Mouse (Mus musculus): ENCODE data around the gene Rcvrn. TPM values are rescaled to one million over a fixed set of nuclear protein-coding genes. Genes with fewer than 3 reads are reported as not detected.

Rcvrn gene
- polyA plus RNA-seq, 1 experiment from 2014 or later: not detected

- Histone ChIP-seq H3K4me3 (replicated peaks; ENCODE audit: low read length) (no peak overlapping the region), H3K9ac (replicated peaks; ENCODE audit: low read depth, low read length) (no peak overlapping the region), H3K36me3 (ENCODE audit: control insufficient read depth, insufficient read depth) (no peaks in the 10 kb centered on the region), H3K4me1 (replicated peaks; ENCODE audit: control insufficient read depth, insufficient read depth, low read length) (0 out of 2 replicates have a peak, but pooled peaks cover 7% of the 10 kb centered on the region), H3K9me3 (ENCODE audit: control insufficient read depth, low read length) (no peaks in the 10 kb centered on the region), H3K4me2 (ENCODE audit: low read length) (no peak overlapping the region), H3K27me3 (replicated peaks; ENCODE audit: control insufficient read depth, insufficient read depth, low read length) (no peaks in the 10 kb centered on the region), H3K27ac (ENCODE audit: low read length) (0 out of 2 replicates have a peak overlapping the region, but pooled peaks have one; percentile 35)
- ATAC-seq: 0 out of 2 replicates have a peak, but pooled peaks have one; percentile 54
- 47% methylated on average over 2 of the region's 2 CpGs for WGBS
Measured at GRCm38 (mm10) chr11:67686109-67686508, 9.0 kb upstream of the Rcvrn start.

GRCm38 (mm10) chr11:67712976-67713375 lies 17.9 kb downstream of the Rcvrn start:
- H3K27me3 ChIP-seq (replicated peaks; ENCODE audit: control insufficient read depth, insufficient read depth, low read length): no peaks in the 10 kb centered on the region
- no peak overlapping the region for H3K27ac ChIP-seq (ENCODE audit: low read length)
- 69% methylated on average over 4 of the region's 4 CpGs for WGBS
- H3K4me1 ChIP-seq (replicated peaks; ENCODE audit: control insufficient read depth, insufficient read depth, low read length): no peaks in the 10 kb centered on the region
- H3K4me2 ChIP-seq (ENCODE audit: low read length): no peak overlapping the region
- no peaks in the 10 kb centered on the region for H3K9me3 ChIP-seq (ENCODE audit: control insufficient read depth, low read length)
- no peak overlapping the region for H3K4me3 ChIP-seq (replicated peaks; ENCODE audit: low read length)
- H3K9ac ChIP-seq (replicated peaks; ENCODE audit: low read depth, low read length): no peak overlapping the region
- no peak for ATAC-seq
- H3K36me3 ChIP-seq (ENCODE audit: control insufficient read depth, insufficient read depth): no peaks in the 10 kb centered on the region

- 94% methylated on average over 4 of the region's 4 CpGs for WGBS
- H3K4me1 ChIP-seq (replicated peaks; ENCODE audit: control insufficient read depth, insufficient read depth, low read length): no peaks in the 10 kb centered on the region
- ATAC-seq: no peak
Measured at GRCm38 (mm10) chr11:67715382-67715781, 20.3 kb downstream of the Rcvrn start.

GRCm38 (mm10) chr11:67721485-67721884 lies 26.4 kb downstream of the Rcvrn start:
- H3K4me2 ChIP-seq (ENCODE audit: low read length): no peak overlapping the region
- WGBS: 95% methylated on average over 5 of the region's 5 CpGs
- no peak overlapping the region for H3K9ac ChIP-seq (replicated peaks; ENCODE audit: low read depth, low read length)
- H3K36me3 ChIP-seq (ENCODE audit: control insufficient read depth, insufficient read depth): no peaks in the 10 kb centered on the region
- no peak overlapping the region for H3K4me3 ChIP-seq (replicated peaks; ENCODE audit: low read length)
- H3K4me1 ChIP-seq (replicated peaks; ENCODE audit: control insufficient read depth, insufficient read depth, low read length): no peaks in the 10 kb centered on the region
- no peaks in the 10 kb centered on the region for H3K27me3 ChIP-seq (replicated peaks; ENCODE audit: control insufficient read depth, insufficient read depth, low read length)
- no peak overlapping the region for H3K27ac ChIP-seq (ENCODE audit: low read length)
- ATAC-seq: no peak
- H3K9me3 ChIP-seq (ENCODE audit: control insufficient read depth, low read length): no peaks in the 10 kb centered on the region

More at GRCm38 (mm10) chr11:67715382-67715781, 20.3 kb downstream of the Rcvrn start:
- no peak overlapping the region for H3K4me3 ChIP-seq (replicated peaks; ENCODE audit: low read length)
- no peaks in the 10 kb centered on the region for H3K9me3 ChIP-seq (ENCODE audit: control insufficient read depth, low read length)
- H3K27me3 ChIP-seq (replicated peaks; ENCODE audit: control insufficient read depth, insufficient read depth, low read length): no peaks in the 10 kb centered on the region
- H3K9ac ChIP-seq (replicated peaks; ENCODE audit: low read depth, low read length): no peak overlapping the region
- no peaks in the 10 kb centered on the region for H3K36me3 ChIP-seq (ENCODE audit: control insufficient read depth, insufficient read depth)
- H3K4me2 ChIP-seq (ENCODE audit: low read length): no peak overlapping the region
- no peak overlapping the region for H3K27ac ChIP-seq (ENCODE audit: low read length)

- ATAC-seq: no peak
- H3K27me3 ChIP-seq (replicated peaks; ENCODE audit: control insufficient read depth, insufficient read depth, low read length): no peaks in the 10 kb centered on the region
Measured at GRCm38 (mm10) chr11:67722399-67723156, 27.5 kb downstream of the Rcvrn start.

GRCm38 (mm10) chr11:67723231-67724013 lies 28.3 kb downstream of the Rcvrn start:
- no peaks in the 10 kb centered on the region for H3K4me1 ChIP-seq (replicated peaks; ENCODE audit: control insufficient read depth, insufficient read depth, low read length)
- H3K4me3 ChIP-seq (replicated peaks; ENCODE audit: low read length): no peak overlapping the region
- H3K9ac ChIP-seq (replicated peaks; ENCODE audit: low read depth, low read length): no peak overlapping the region
- no peaks in the 10 kb centered on the region for H3K27me3 ChIP-seq (replicated peaks; ENCODE audit: control insufficient read depth, insufficient read depth, low read length)
- ATAC-seq: no peak
- no peaks in the 10 kb centered on the region for H3K9me3 ChIP-seq (ENCODE audit: control insufficient read depth, low read length)
- no peak overlapping the region for H3K4me2 ChIP-seq (ENCODE audit: low read length)
- H3K27ac ChIP-seq (ENCODE audit: low read length): no peak overlapping the region
- WGBS: 79% methylated on average over 8 of the region's 8 CpGs
- H3K36me3 ChIP-seq (ENCODE audit: control insufficient read depth, insufficient read depth): no peaks in the 10 kb centered on the region

More at GRCm38 (mm10) chr11:67722399-67723156, 27.5 kb downstream of the Rcvrn start:
- Histone ChIP-seq H3K9me3 (ENCODE audit: control insufficient read depth, low read length) (no peaks in the 10 kb centered on the region), H3K4me3 (replicated peaks; ENCODE audit: low read length) (no peak overlapping the region), H3K4me1 (replicated peaks; ENCODE audit: control insufficient read depth, insufficient read depth, low read length) (no peaks in the 10 kb centered on the region), H3K36me3 (ENCODE audit: control insufficient read depth, insufficient read depth) (no peaks in the 10 kb centered on the region), H3K9ac (replicated peaks; ENCODE audit: low read depth, low read length) (no peak overlapping the region), H3K4me2 (ENCODE audit: low read length) (no peak overlapping the region), H3K27ac (ENCODE audit: low read length) (no peak overlapping the region)
- WGBS: 68% methylated on average over 7 of the region's 7 CpGs

- Histone ChIP-seq H3K9me3 (ENCODE audit: control insufficient read depth, low read length) (no peaks in the 10 kb centered on the region), H3K27me3 (replicated peaks; ENCODE audit: control insufficient read depth, insufficient read depth, low read length) (no peaks in the 10 kb centered on the region), H3K4me3 (replicated peaks; ENCODE audit: low read length) (no peak overlapping the region), H3K36me3 (ENCODE audit: control insufficient read depth, insufficient read depth) (no peaks in the 10 kb centered on the region), H3K4me2 (ENCODE audit: low read length) (no peak overlapping the region), H3K4me1 (replicated peaks; ENCODE audit: control insufficient read depth, insufficient read depth, low read length) (no peaks in the 10 kb centered on the region), H3K9ac (replicated peaks; ENCODE audit: low read depth, low read length) (no peak overlapping the region), H3K27ac (ENCODE audit: low read length) (no peak overlapping the region)
- 75% methylated on average over 6 of the region's 6 CpGs for WGBS
- no peak for ATAC-seq
Measured at GRCm38 (mm10) chr11:67727095-67727494, 32.0 kb downstream of the Rcvrn start.

GRCm38 (mm10) chr11:67728726-67729125 lies 33.6 kb downstream of the Rcvrn start:
- H3K36me3 ChIP-seq (ENCODE audit: control insufficient read depth, insufficient read depth): no peaks in the 10 kb centered on the region
- no peak overlapping the region for H3K4me3 ChIP-seq (replicated peaks; ENCODE audit: low read length)

GRCm38 (mm10) chr11:67731056-67731455 lies 35.9 kb downstream of the Rcvrn start:
- Histone ChIP-seq H3K9me3 (ENCODE audit: control insufficient read depth, low read length) (no peaks in the 10 kb centered on the region), H3K9ac (replicated peaks; ENCODE audit: low read depth, low read length) (no peak overlapping the region), H3K27ac (ENCODE audit: low read length) (no peak overlapping the region), H3K27me3 (replicated peaks; ENCODE audit: control insufficient read depth, insufficient read depth, low read length) (no peaks in the 10 kb centered on the region), H3K36me3 (ENCODE audit: control insufficient read depth, insufficient read depth) (no peaks in the 10 kb centered on the region), H3K4me2 (ENCODE audit: low read length) (no peak overlapping the region), H3K4me1 (replicated peaks; ENCODE audit: control insufficient read depth, insufficient read depth, low read length) (no peaks in the 10 kb centered on the region), H3K4me3 (replicated peaks; ENCODE audit: low read length) (no peak overlapping the region)
- 96% methylated on average over 2 of the region's 2 CpGs for WGBS
- ATAC-seq: no peak

More at GRCm38 (mm10) chr11:67728726-67729125, 33.6 kb downstream of the Rcvrn start:
- Histone ChIP-seq H3K27ac (ENCODE audit: low read length) (no peak overlapping the region), H3K4me2 (ENCODE audit: low read length) (no peak overlapping the region), H3K27me3 (replicated peaks; ENCODE audit: control insufficient read depth, insufficient read depth, low read length) (no peaks in the 10 kb centered on the region), H3K9ac (replicated peaks; ENCODE audit: low read depth, low read length) (no peak overlapping the region), H3K9me3 (ENCODE audit: control insufficient read depth, low read length) (no peaks in the 10 kb centered on the region), H3K4me1 (replicated peaks; ENCODE audit: control insufficient read depth, insufficient read depth, low read length) (no peaks in the 10 kb centered on the region)
- ATAC-seq: no peak
